Mouse (Mus musculus): Measurements from ENCODE around the gene Rnf123. TPM values are rescaled to one million over a fixed set of nuclear protein-coding genes. Genes with fewer than 3 reads are reported as not detected.

The Rnf123 gene
- polyA plus RNA-seq, 1 experiment from 2014 or later: 32.6 TPM

DNA sequence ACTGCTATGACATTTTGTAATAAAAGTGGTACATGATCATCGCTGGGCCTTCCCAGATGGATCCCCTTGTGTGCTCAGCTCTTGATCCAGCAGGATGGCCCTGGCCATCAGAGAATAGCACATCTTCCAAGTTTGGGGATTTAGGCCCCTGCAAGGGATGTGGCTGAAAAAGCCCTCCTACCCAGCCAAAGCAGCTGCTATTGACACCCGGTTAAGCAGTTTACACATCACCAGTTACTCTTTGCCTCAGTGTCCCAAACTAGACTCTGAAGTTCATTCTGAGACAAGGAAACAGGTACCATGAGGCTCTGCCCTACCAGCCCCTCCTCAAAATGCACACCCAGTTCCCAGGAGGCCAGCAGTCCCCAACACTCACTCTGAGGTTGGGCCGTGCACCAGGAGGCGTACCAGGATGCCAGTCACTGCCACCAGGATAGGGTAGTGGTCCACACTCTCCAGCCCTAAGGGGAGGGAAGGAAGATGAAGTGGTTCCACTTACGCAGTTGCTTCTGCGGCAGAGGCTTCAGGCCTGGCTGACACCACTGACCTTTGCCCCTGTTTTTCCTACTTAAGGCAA lies 27.4 kb downstream of the Rnf123 start:
- Histone ChIP-seq H3K36me3 (ENCODE audit: poor library complexity, severe bottlenecking) (peaks cover 84% of the 10 kb centered on the region), H3K9me3 (replicated peaks) (no peaks in the 10 kb centered on the region), H3K4me1 (peaks cover 9% of the 10 kb centered on the region), H3K4me3 (no peak overlapping the region), H3K9ac (no peak overlapping the region), H3K4me2 (no peak overlapping the region), H3K27me3 (no peaks in the 10 kb centered on the region), H3K27ac (no peak overlapping the region)
- WGBS: 92% methylated on average over 6 of the region's 6 CpGs
- no peak for ATAC-seq

DNA sequence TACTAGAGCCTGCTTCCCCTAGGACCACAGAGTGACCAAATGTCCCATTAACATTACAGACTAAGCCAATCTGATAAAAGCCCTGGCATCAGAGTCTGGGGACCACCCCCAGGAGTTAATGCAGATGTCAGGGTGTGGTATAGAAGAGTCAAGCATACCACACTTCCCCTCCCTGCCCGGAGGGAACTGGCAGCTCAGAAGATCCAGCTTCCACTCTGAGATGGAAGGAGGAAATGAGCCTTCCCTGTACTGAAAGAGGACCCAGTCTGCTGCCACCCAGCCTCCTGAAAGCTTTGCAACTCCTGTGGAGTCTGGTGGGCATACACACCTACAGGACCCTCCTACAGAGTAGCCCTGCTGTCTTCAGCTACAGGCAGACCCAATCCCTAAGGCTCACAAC lies 28.1 kb downstream of the Rnf123 start:
- Histone ChIP-seq H3K4me3 (no peak overlapping the region), H3K9me3 (replicated peaks) (no peaks in the 10 kb centered on the region), H3K4me1 (peaks cover 11% of the 10 kb centered on the region), H3K36me3 (ENCODE audit: poor library complexity, severe bottlenecking) (peaks cover 84% of the 10 kb centered on the region), H3K27ac (no peak overlapping the region), H3K4me2 (no peak overlapping the region), H3K27me3 (no peaks in the 10 kb centered on the region), H3K9ac (no peak overlapping the region)
- ATAC-seq: no peak
- WGBS: 93% methylated on average over 1 of the region's 1 CpGs

DNA sequence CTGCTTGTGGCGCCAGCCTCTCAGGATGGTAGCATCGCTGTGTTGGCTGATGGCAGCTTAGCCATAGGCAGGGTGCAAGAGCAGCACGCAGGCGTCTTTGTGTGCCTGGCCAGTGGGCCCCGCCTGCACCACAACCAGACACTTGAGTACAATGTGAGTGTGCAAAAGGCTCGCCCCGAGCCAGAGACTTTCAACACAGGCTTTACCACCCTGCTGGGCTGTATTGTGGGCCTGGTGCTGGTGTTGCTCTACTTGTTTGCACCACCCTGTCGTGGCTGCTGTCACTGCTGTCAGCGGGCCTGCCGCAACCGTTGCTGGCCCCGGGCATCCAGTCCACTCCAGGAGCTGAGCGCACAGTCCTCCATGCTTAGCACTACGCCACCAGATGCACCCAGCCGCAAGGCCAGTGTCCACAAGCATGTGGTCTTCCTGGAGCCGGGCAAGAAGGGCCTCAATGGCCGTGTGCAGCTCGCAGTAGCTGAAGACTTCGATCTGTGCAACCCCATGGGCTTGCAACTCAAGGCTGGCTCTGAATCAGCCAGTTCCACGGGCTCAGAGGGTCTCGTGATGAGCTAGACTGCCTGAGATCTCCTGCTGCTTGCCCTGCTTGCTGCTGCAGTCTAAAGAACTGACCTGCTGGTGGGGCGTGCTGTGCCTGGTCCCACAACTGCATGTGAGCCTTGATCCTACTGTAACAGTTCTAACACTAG lies 28.7 kb downstream of the Rnf123 start:
- H3K9ac ChIP-seq: no peak overlapping the region
- H3K4me2 ChIP-seq: no peak overlapping the region
- no peaks in the 10 kb centered on the region for H3K9me3 ChIP-seq (replicated peaks)
- peaks cover 78% of the 10 kb centered on the region for H3K36me3 ChIP-seq (ENCODE audit: poor library complexity, severe bottlenecking)
- WGBS: 93% methylated on average over 22 of the region's 22 CpGs
- H3K27ac ChIP-seq: no peak overlapping the region
- H3K27me3 ChIP-seq: no peaks in the 10 kb centered on the region
- no peak overlapping the region for H3K4me3 ChIP-seq
- no peak for ATAC-seq
- peaks cover 17% of the 10 kb centered on the region for H3K4me1 ChIP-seq

DNA sequence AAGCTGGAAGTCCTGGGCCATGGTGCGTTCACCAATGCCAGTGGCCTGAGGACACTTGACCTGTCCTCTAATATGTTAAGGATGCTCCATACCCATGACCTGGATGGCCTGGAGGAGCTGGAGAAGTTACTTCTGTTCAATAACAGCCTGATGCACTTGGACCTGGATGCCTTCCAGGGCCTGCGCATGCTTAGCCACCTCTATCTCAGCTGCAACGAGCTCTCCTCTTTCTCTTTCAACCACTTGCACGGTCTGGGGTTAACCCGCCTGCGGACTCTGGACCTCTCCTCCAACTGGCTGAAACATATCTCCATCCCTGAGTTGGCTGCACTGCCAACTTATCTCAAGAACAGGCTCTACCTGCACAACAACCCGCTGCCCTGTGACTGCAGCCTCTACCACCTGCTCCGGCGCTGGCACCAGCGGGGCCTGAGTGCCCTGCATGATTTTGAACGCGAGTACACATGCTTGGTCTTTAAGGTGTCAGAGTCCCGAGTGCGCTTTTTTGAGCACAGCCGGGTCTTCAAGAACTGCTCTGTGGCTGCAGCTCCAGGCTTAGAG lies 29.4 kb downstream of the Rnf123 start:
- no peaks in the 10 kb centered on the region for H3K27me3 ChIP-seq
- H3K4me1 ChIP-seq: peaks cover 18% of the 10 kb centered on the region
- H3K4me2 ChIP-seq: no peak overlapping the region
- H3K36me3 ChIP-seq (ENCODE audit: poor library complexity, severe bottlenecking): peaks cover 71% of the 10 kb centered on the region
- 95% methylated on average over 15 of the region's 15 CpGs for WGBS
- no peaks in the 10 kb centered on the region for H3K9me3 ChIP-seq (replicated peaks)
- ATAC-seq: no peak
- H3K27ac ChIP-seq: no peak overlapping the region
- no peak overlapping the region for H3K4me3 ChIP-seq
- no peak overlapping the region for H3K9ac ChIP-seq

DNA sequence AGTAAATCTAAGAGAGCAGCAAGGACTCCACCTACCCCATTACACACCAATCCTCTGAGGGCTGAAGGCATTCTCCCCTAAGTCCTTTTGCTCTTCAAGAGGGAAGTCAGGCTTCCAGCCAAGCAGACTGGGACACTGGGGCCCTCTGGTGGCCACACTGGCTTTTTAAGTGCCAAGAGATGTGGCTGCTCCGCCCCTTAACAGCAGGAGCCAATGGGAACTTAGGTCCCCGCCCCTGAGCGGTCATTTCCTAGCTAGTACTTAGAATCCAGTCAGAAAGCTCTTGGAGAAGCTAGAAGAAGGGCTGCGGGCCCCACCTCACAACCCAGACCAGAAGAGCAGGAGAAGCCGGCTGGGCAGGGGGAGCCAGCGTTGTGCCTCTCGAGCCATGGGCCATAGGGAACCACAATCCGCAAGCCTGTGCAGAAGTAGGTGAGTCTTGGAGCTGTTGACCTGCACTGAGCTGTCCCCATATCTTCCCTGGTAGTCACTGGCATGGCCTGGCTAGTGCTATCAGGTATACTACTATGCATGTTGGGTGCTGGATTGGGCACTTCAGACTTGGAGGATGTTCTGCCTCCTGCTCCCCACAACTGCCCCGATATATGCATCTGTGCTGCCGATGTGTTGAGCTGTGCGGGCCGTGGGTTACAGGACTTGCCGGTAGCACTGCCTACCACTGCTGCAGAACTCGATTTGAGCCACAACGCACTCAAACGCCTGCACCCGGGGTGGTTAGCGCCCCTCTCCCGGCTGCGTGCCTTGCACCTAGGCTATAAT lies 30.1 kb downstream of the Rnf123 start, which contains the start of gene Amigo3:
Amigo3 (plus strand) TSS at position 275 of the 780 bp plus-strand sequence.
- Histone ChIP-seq H3K9ac (no peak within 1 kb of the TSS), H3K36me3 (ENCODE audit: poor library complexity, severe bottlenecking) (peaks cover 64% of the 10 kb centered on the region), H3K4me2 (peak within 1 kb of the TSS; percentile 49), H3K4me1 (peaks cover 24% of the 10 kb centered on the region), H3K4me3 (0 out of 2 replicates have a peak within 1 kb of the TSS, but pooled peaks have one; percentile 7), H3K27me3 (no peaks in the 10 kb centered on the region), H3K9me3 (replicated peaks) (no peaks in the 10 kb centered on the region), H3K27ac (no peak within 1 kb of the TSS; the same call in 1 of the 2 replicates)
- 59% methylated on average over 20 of the region's 20 CpGs for WGBS
- ATAC-seq: peak; percentile 25; the same call in 1 of the 2 replicates

DNA sequence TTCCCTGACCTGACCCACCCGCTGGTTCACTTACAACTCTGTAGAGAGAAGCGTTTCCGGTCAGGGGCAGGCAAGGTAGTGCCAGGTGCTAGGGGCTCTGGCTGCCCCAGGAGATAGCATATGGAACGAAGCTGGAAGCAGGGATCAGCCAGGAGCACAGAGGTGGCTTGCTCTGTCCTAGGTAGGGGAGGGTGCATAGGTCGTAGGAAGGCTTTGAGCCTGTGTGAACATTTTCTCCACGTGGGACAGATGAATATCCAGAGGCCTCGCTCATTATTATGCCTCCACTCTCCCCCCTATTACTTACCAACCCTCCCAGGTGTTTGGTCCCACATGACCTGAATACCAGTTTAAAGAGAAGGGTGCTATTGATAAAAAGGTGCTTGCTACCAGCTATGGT lies 30.7 kb downstream of the Rnf123 start:
- H3K27me3 ChIP-seq: no peaks in the 10 kb centered on the region
- H3K9ac ChIP-seq: no peak overlapping the region
- WGBS: 75% methylated on average over 7 of the region's 7 CpGs
- H3K4me1 ChIP-seq: peaks cover 30% of the 10 kb centered on the region
- H3K9me3 ChIP-seq (replicated peaks): no peaks in the 10 kb centered on the region
- ATAC-seq: no peak
- H3K36me3 ChIP-seq (ENCODE audit: poor library complexity, severe bottlenecking): peaks cover 61% of the 10 kb centered on the region
- H3K4me3 ChIP-seq: no peak overlapping the region
- H3K4me2 ChIP-seq: no peak overlapping the region
- H3K27ac ChIP-seq: no peak overlapping the region

DNA sequence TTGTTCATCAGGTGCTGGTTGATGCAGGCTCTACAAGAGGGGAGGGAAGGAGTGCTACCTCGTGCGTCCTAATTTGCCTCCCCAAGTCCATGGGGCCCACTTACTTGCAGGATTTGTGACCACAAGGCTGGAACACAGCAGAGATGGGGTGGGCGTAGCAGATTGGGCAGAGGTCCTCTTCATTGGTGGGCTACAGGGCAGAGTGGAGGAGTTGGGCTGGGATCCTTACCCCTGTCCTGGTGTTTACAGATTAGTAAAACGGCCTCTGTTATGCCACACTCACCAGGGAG lies 31.3 kb downstream of the Rnf123 start:
- 83% methylated on average over 4 of the region's 4 CpGs for WGBS
- no peak for ATAC-seq
- Histone ChIP-seq H3K4me1 (peaks cover 30% of the 10 kb centered on the region), H3K27me3 (no peaks in the 10 kb centered on the region), H3K4me3 (no peak overlapping the region), H3K4me2 (no peak overlapping the region), H3K36me3 (ENCODE audit: poor library complexity, severe bottlenecking) (peaks cover 61% of the 10 kb centered on the region), H3K9me3 (replicated peaks) (no peaks in the 10 kb centered on the region), H3K9ac (no peak overlapping the region), H3K27ac (no peak overlapping the region)

DNA sequence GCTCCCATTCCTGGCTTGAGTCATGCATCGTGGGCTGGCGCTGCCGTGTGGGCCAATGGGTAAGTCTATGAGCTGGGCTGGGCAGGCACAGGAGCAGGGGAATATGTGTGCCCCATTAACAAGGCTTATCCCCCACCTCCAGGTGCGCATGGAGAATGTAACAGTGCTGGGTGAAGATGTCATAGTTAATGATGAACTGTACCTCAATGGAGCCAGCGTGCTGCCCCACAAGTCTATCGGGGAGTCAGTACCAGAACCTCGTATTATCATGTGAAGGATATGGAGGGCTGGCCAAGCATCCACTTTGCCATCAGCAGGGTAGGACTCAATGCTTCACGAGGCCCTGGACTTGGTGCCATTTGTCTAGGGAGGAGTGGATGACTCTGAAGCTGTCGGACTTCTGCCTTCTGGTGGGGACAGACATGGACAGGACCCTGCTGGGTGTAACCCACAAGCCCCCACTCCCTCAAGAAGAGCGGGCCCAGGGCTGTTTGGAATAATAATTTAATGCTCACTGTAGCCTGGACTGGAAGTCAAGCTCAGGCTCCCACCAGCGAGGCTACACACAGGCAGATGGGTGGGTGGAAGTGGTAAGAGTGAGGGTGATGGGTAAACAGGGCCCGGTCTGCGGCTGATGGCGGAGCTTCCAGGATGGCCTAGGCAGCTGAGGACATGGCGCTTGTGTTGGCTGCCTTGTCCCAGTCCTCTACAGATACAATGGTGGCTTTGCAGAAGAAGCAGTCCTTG lies 31.8 kb downstream of the Rnf123 start:
- Histone ChIP-seq H3K4me1 (peaks cover 30% of the 10 kb centered on the region), H3K4me2 (no peak overlapping the region), H3K27ac (no peak overlapping the region), H3K36me3 (ENCODE audit: poor library complexity, severe bottlenecking) (peaks cover 61% of the 10 kb centered on the region), H3K27me3 (no peaks in the 10 kb centered on the region), H3K9me3 (replicated peaks) (no peaks in the 10 kb centered on the region), H3K4me3 (no peak overlapping the region), H3K9ac (no peak overlapping the region)
- 94% methylated on average over 15 of the region's 15 CpGs for WGBS
- ATAC-seq: no peak

DNA sequence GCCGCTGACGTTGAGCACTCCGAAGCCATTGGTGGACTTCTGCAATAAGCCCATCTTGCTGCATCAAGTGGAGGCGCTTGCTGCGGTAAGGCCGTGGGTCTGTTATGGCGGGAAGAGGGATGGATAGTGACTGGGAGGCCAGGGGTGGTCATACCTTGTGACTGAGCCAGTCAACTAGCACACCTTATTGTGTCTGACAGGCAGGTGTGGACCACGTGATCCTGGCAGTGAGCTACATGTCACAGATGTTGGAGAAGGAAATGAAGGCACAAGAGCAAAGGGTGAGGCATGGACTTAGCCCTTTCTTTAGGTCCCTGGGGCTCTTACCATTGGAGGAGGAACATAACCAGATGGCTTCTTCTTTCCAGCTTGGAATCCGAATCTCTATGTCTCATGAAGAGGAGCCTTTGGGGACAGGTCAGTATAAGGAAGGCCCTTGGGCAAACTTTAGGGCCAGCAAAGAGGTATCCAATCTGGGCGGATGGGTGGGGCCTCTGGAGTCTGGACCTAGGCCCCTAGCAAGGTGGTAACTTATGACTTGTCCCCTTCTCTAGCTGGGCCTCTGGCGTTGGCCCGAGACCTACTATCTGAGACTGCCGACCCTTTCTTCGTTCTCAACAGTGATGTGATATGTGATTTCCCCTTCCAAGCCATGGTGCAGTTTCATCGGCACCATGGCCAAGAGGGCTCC lies 33.4 kb downstream of the Rnf123 start:
- ATAC-seq: peak; percentile 7
- peak overlapping the region; percentile 74 for H3K4me3 ChIP-seq
- H3K9ac ChIP-seq: peak overlapping the region; percentile 79
- H3K4me1 ChIP-seq: peaks cover 30% of the 10 kb centered on the region
- peak overlapping the region; percentile 93 for H3K4me2 ChIP-seq
- no peaks in the 10 kb centered on the region for H3K9me3 ChIP-seq (replicated peaks)
- H3K27ac ChIP-seq: peak overlapping the region; percentile 51
- WGBS: 45% methylated on average over 15 of the region's 15 CpGs
- peaks cover 61% of the 10 kb centered on the region for H3K36me3 ChIP-seq (ENCODE audit: poor library complexity, severe bottlenecking)
- H3K27me3 ChIP-seq: no peaks in the 10 kb centered on the region

DNA sequence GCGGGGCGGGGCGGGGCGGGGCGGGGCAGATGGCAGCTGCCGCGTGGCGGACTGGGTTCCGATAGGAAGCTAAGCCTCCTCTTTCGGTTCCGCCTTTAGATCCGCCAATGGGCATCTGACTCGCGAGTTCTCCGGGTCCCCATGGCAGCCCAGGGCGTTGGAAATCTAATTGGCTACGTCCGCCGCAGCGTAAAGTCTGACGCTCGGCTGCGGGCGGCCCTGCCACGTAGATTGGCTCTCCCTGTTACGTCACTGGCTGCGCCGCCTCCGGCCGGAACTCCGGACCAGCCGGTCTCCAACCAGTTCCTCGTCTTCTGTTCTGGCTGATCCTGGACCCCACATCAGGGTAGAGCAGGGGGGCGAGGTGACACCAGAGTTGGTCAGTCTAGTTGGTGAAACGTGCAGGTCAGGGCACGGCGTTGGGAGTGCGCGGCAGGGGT lies 34.1 kb downstream of the Rnf123 start, which contains the start of gene Gmppb:
Gmppb (plus strand) TSS at position 227 of the 440 bp plus-strand sequence.
- H3K9me3 ChIP-seq (replicated peaks): no peaks in the 10 kb centered on the region
- H3K4me3 ChIP-seq: peak within 1 kb of the TSS; percentile 74
- peak within 1 kb of the TSS; percentile 93 for H3K4me2 ChIP-seq
- under 1% methylated on average over 39 of the region's 39 CpGs for WGBS
- peak within 1 kb of the TSS; percentile 61 for H3K27ac ChIP-seq
- H3K4me1 ChIP-seq: peaks cover 30% of the 10 kb centered on the region
- ATAC-seq: peak; percentile 96
- peak within 1 kb of the TSS; percentile 79 for H3K9ac ChIP-seq
- H3K27me3 ChIP-seq: no peaks in the 10 kb centered on the region
- peaks cover 57% of the 10 kb centered on the region for H3K36me3 ChIP-seq (ENCODE audit: poor library complexity, severe bottlenecking)

DNA sequence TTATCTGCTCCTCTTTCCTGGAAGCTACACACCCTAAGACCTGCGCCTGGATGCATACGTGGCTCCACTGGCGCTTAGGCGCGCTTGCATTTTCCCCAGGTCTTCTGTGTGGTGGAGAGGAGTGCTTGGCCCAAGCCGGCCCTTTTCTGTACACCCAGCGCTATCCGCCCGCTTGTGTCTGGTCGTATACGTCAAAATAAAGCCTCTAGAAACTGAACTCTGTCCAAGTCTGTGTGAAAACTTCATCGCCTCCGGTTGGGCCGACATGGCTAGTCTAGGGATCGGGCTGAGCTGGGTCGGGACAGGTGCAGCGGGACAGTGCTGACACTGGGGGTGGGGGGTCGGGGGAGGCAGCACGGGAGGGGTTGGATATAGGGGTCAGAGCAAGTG lies 34.6 kb downstream of the Rnf123 start:
- peak; percentile 52 for ATAC-seq
- 1% methylated on average over 19 of the region's 19 CpGs for WGBS
- H3K4me1 ChIP-seq: peaks cover 30% of the 10 kb centered on the region
- H3K4me3 ChIP-seq: peak overlapping the region; percentile 74
- H3K36me3 ChIP-seq (ENCODE audit: poor library complexity, severe bottlenecking): peaks cover 54% of the 10 kb centered on the region
- H3K4me2 ChIP-seq: peak overlapping the region; percentile 93
- peak overlapping the region; percentile 61 for H3K27ac ChIP-seq
- H3K27me3 ChIP-seq: no peaks in the 10 kb centered on the region
- peak overlapping the region; percentile 79 for H3K9ac ChIP-seq
- H3K9me3 ChIP-seq (replicated peaks): no peaks in the 10 kb centered on the region
